Mouse (Mus musculus) embryonic facial prominence, embryonic 15.5 days (tissue): ENCODE data around the gene Qpctl. TPM values are rescaled to one million over a fixed set of nuclear protein-coding genes. Genes with fewer than 3 reads are reported as not detected.

Experiments used
- ATAC-seq: fragments of 200-750 bp; cut with Nextera tagmentation; 2 replicates; pipeline ENCODE4 v1.8.0; 2017; ENCODE audit warnings: low read depth, moderate TSS enrichment; ENCODE audit not compliant: insufficient number of reproducible peaks, low FRiP score, low TSS enrichment
- H3K27ac ChIP-seq: fragments of 300-500 bp; sonication (generic); replicated peaks from 2 replicates; pipeline ENCODE4 v1.5.1; 2015; ENCODE audit warnings: mild to moderate bottlenecking, inconsistent platforms
- H3K27me3 ChIP-seq: fragments of 300-500 bp; sonication (generic); 2 replicates; pipeline ENCODE4 v1.6.1; 2015; ENCODE audit warnings: inconsistent platforms
- H3K36me3 ChIP-seq: fragments of 300-500 bp; sonication (generic); 2 replicates; pipeline ENCODE4 v1.6.1; 2015; ENCODE audit warnings: mild to moderate bottlenecking, inconsistent platforms
- H3K4me1 ChIP-seq: fragments of 300-500 bp; sonication (generic); 2 replicates; pipeline ENCODE4 v1.6.1; 2015; ENCODE audit warnings: inconsistent platforms
- H3K4me2 ChIP-seq: fragments of 300-500 bp; sonication (generic); replicated peaks from 2 replicates; pipeline ENCODE4 v1.6.1; 2015; ENCODE audit warnings: mild to moderate bottlenecking, inconsistent platforms
- H3K4me3 ChIP-seq: fragments of 300-500 bp; sonication (generic); replicated peaks from 2 replicates; pipeline ENCODE4 v1.5.1; 2015; ENCODE audit warnings: mild to moderate bottlenecking, inconsistent platforms
- H3K9ac ChIP-seq: fragments of 300-500 bp; sonication (generic); 2 replicates; pipeline ENCODE4 v1.6.1; 2015; ENCODE audit warnings: inconsistent platforms
- H3K9me3 ChIP-seq: fragments of 300-500 bp; sonication (generic); replicated peaks from 2 replicates; pipeline ENCODE4 v1.6.1; 2016; ENCODE audit warnings: inconsistent platforms
- WGBS: fragments of 180-500 bp; shearing (Covaris S2); methylation state at CpG from one replicate; pipeline ENCODE4 v1.1.7; 2015; 5-methylcytosine and 5-hydroxymethylcytosine counted together
- polyA plus RNA-seq: library from polyadenylated mRNA; unstranded; fragments of >200 nt; fragmentation: Nextera tagmentation; extraction: Ambion mirVana; gene quantifications from 2 replicates; pipeline ENCODE4 v1.2.1, GENCODE M21; 2015

Gene Qpctl
- polyA plus RNA-seq, 1 experiment from 2014 or later: 13.9 TPM

GRCm38 (mm10) chr7:19177216-19177615 lies 28.1 kb upstream of the Qpctl start:
- no peak for ATAC-seq
- Histone ChIP-seq H3K9ac (no peak overlapping the region), H3K27me3 (peaks cover 53% of the 10 kb centered on the region), H3K4me1 (peaks cover 50% of the 10 kb centered on the region), H3K36me3 (no peaks in the 10 kb centered on the region), H3K9me3 (no peaks in the 10 kb centered on the region), H3K4me2 (no peak overlapping the region), H3K4me3 (no peak overlapping the region), H3K27ac (no peak overlapping the region)
- 69% methylated on average over 7 of the region's 7 CpGs for WGBS

GRCm38 (mm10) chr7:19176516-19176947 lies 27.4 kb upstream of the Qpctl start:
- Histone ChIP-seq H3K27me3 (peaks cover 53% of the 10 kb centered on the region), H3K27ac (no peak overlapping the region), H3K36me3 (no peaks in the 10 kb centered on the region), H3K4me2 (peak overlapping the region; percentile 30), H3K4me1 (peaks cover 49% of the 10 kb centered on the region), H3K9ac (no peak overlapping the region), H3K4me3 (peak overlapping the region; percentile 19), H3K9me3 (no peaks in the 10 kb centered on the region)
- 4% methylated on average over 21 of the region's 21 CpGs for WGBS
- ATAC-seq: no peak

GRCm38 (mm10) chr7:19175708-19176515 lies 26.8 kb upstream of the Qpctl start, which contains the start of gene Eml2:
TSS of gene Eml2 (plus strand) at chr7:19176421.
- 0 out of 2 replicates have a peak, but pooled peaks have one; percentile 40 for ATAC-seq
- Histone ChIP-seq H3K9me3 (no peaks in the 10 kb centered on the region), H3K27me3 (peaks cover 53% of the 10 kb centered on the region), H3K4me2 (peak within 1 kb of the TSS; percentile 30), H3K27ac (no peak within 1 kb of the TSS), H3K4me3 (peak within 1 kb of the TSS; percentile 19), H3K36me3 (no peaks in the 10 kb centered on the region), H3K4me1 (peaks cover 46% of the 10 kb centered on the region), H3K9ac (no peak within 1 kb of the TSS)
- WGBS: 2% methylated on average over 30 of the region's 30 CpGs

- peak overlapping the region; percentile 18; the same call in 1 of the 2 replicates for H3K9ac ChIP-seq
- WGBS: 2% methylated on average over 17 of the region's 17 CpGs
- H3K27me3 ChIP-seq: peaks cover 31% of the 10 kb centered on the region
- peak; percentile 53; the same call in 1 of the 2 replicates for ATAC-seq
- H3K27ac ChIP-seq: no peak overlapping the region
- H3K36me3 ChIP-seq: no peaks in the 10 kb centered on the region
- H3K4me1 ChIP-seq: peaks cover 35% of the 10 kb centered on the region
- peak overlapping the region; percentile 58 for H3K4me2 ChIP-seq
- no peaks in the 10 kb centered on the region for H3K9me3 ChIP-seq
- H3K4me3 ChIP-seq: peak overlapping the region; percentile 36
These were observed 23.8 kb upstream of the Qpctl start for GRCm38 (mm10) chr7:19172874-19173273.

- WGBS: 51% methylated on average over 8 of the region's 8 CpGs
- no peaks in the 10 kb centered on the region for H3K9me3 ChIP-seq
These were observed 22.7 kb upstream of the Qpctl start for GRCm38 (mm10) chr7:19171831-19172230.

GRCm38 (mm10) chr7:19170142-19170541 lies 21.1 kb upstream of the Qpctl start:
- Histone ChIP-seq H3K4me3 (no peak overlapping the region), H3K27ac (no peak overlapping the region), H3K9ac (no peak overlapping the region), H3K9me3 (no peaks in the 10 kb centered on the region), H3K36me3 (no peaks in the 10 kb centered on the region), H3K4me2 (no peak overlapping the region), H3K4me1 (peaks cover 30% of the 10 kb centered on the region), H3K27me3 (peaks cover 12% of the 10 kb centered on the region)
- ATAC-seq: peak; percentile 39; the same call in 1 of the 2 replicates
- WGBS: 38% methylated on average over 8 of the region's 8 CpGs

More at GRCm38 (mm10) chr7:19171831-19172230, 22.7 kb upstream of the Qpctl start:
- Histone ChIP-seq H3K36me3 (no peaks in the 10 kb centered on the region), H3K9ac (no peak overlapping the region), H3K4me1 (peaks cover 34% of the 10 kb centered on the region), H3K4me2 (no peak overlapping the region), H3K27ac (peak overlapping the region; percentile 63; the same call in 1 of the 2 replicates), H3K27me3 (peaks cover 20% of the 10 kb centered on the region), H3K4me3 (no peak overlapping the region)
- no peak for ATAC-seq

- 56% methylated on average over 10 of the region's 10 CpGs for WGBS
- H3K9me3 ChIP-seq: no peaks in the 10 kb centered on the region
- H3K36me3 ChIP-seq: no peaks in the 10 kb centered on the region
- ATAC-seq: no peak
- no peak overlapping the region for H3K9ac ChIP-seq
- no peak overlapping the region; the same call in 1 of the 2 replicates for H3K27ac ChIP-seq
- H3K4me3 ChIP-seq: no peak overlapping the region
- peaks cover 36% of the 10 kb centered on the region for H3K4me1 ChIP-seq
- H3K27me3 ChIP-seq: peaks cover 15% of the 10 kb centered on the region
- H3K4me2 ChIP-seq: no peak overlapping the region
These were observed 20.4 kb upstream of the Qpctl start for GRCm38 (mm10) chr7:19169506-19169905.

GRCm38 (mm10) chr7:19166990-19167389 lies 17.9 kb upstream of the Qpctl start:
- H3K4me3 ChIP-seq: no peak overlapping the region
- peaks cover 37% of the 10 kb centered on the region for H3K4me1 ChIP-seq
- no peak overlapping the region for H3K4me2 ChIP-seq
- H3K36me3 ChIP-seq: no peaks in the 10 kb centered on the region
- H3K9ac ChIP-seq: no peak overlapping the region
- peaks cover 22% of the 10 kb centered on the region for H3K27me3 ChIP-seq
- ATAC-seq: no peak
- H3K9me3 ChIP-seq: no peaks in the 10 kb centered on the region
- 85% methylated on average over 3 of the region's 3 CpGs for WGBS
- H3K27ac ChIP-seq: no peak overlapping the region

GRCm38 (mm10) chr7:19165656-19166423 lies 16.7 kb upstream of the Qpctl start, which contains the start of gene Gipr:
TSS of gene Gipr (minus strand) at chr7:19166127.
- ATAC-seq: no peak
- Histone ChIP-seq H3K27ac (no peak within 1 kb of the TSS), H3K4me3 (no peak within 1 kb of the TSS), H3K9ac (no peak within 1 kb of the TSS), H3K9me3 (no peaks in the 10 kb centered on the region), H3K4me1 (peaks cover 33% of the 10 kb centered on the region), H3K27me3 (peaks cover 22% of the 10 kb centered on the region), H3K4me2 (peak within 1 kb of the TSS; percentile 19; the same call in 1 of the 2 replicates), H3K36me3 (no peaks in the 10 kb centered on the region)
- WGBS: 11% methylated on average over 14 of the region's 14 CpGs

- H3K36me3 ChIP-seq: no peaks in the 10 kb centered on the region
- no peak overlapping the region for H3K4me3 ChIP-seq
- H3K27me3 ChIP-seq: peaks cover 30% of the 10 kb centered on the region
- 2% methylated on average over 13 of the region's 13 CpGs for WGBS
- H3K9me3 ChIP-seq: no peaks in the 10 kb centered on the region
- no peak overlapping the region for H3K9ac ChIP-seq
- ATAC-seq: no peak
- H3K4me2 ChIP-seq: peak overlapping the region; percentile 10; the same call in 1 of the 2 replicates
- no peak overlapping the region for H3K27ac ChIP-seq
- H3K4me1 ChIP-seq: peaks cover 34% of the 10 kb centered on the region
These were observed 15.9 kb upstream of the Qpctl start for GRCm38 (mm10) chr7:19164978-19165377.

GRCm38 (mm10) chr7:19164189-19164588 lies 15.1 kb upstream of the Qpctl start:
- no peaks in the 10 kb centered on the region for H3K36me3 ChIP-seq
- peaks cover 37% of the 10 kb centered on the region for H3K27me3 ChIP-seq
- no peak overlapping the region for H3K4me3 ChIP-seq
- H3K4me1 ChIP-seq: peaks cover 37% of the 10 kb centered on the region
- H3K4me2 ChIP-seq: peak overlapping the region; percentile 10
- no peak overlapping the region for H3K9ac ChIP-seq
- ATAC-seq: peak; percentile 66
- no peaks in the 10 kb centered on the region for H3K9me3 ChIP-seq
- no peak overlapping the region for H3K27ac ChIP-seq
- WGBS: 2% methylated on average over 6 of the region's 6 CpGs
